Mouse (Mus musculus) olfactory bulb, adult 2 months (tissue): ENCODE measurements at regions not wholly inside any gene's neighbourhood (a gene's known extent, or its start where the extent isn't known, plus 50 kb on each side); places are given as distances from the start of the nearest gene placed in this dataset.

ENCODE experiments used
- H3K27ac ChIP-seq: fragments of 200-500 bp; 2 replicates; pipeline ENCODE4 v1.5.1; 2012; ENCODE audit warnings: low read depth, low read length; ENCODE audit not compliant: insufficient read depth
- H3K4me1 ChIP-seq: fragments of 200-500 bp; 2 replicates; pipeline ENCODE4 v1.6.1; 2012; ENCODE audit warnings: low read length; ENCODE audit not compliant: control insufficient read depth, insufficient read depth
- H3K4me3 ChIP-seq: fragments of 200-500 bp; 2 replicates; pipeline ENCODE4 v1.5.1; 2012; ENCODE audit warnings: mild to moderate bottlenecking, low read depth, low read length, moderate library complexity; ENCODE audit not compliant: insufficient read depth
- CTCF ChIP-seq: fragments of 200-500 bp; IDR thresholded peaks from 2 replicates; pipeline ENCODE4 v1.5.1; 2012; ENCODE audit warnings: low read depth, mild to moderate bottlenecking, low read length, moderate library complexity; ENCODE audit not compliant: insufficient read depth
- POLR2A ChIP-seq: fragments of 200-500 bp; IDR thresholded peaks from 2 replicates; pipeline ENCODE4 v1.6.1; 2012; ENCODE audit warnings: mild to moderate bottlenecking, low read depth, low read length, moderate library complexity; ENCODE audit not compliant: insufficient read depth
- WGBS: fragments of 180-500 bp; shearing (Covaris S2); methylation state at CpG from one replicate; pipeline ENCODE4 v1.1.7; 2018; 5-methylcytosine and 5-hydroxymethylcytosine counted together

DNA sequence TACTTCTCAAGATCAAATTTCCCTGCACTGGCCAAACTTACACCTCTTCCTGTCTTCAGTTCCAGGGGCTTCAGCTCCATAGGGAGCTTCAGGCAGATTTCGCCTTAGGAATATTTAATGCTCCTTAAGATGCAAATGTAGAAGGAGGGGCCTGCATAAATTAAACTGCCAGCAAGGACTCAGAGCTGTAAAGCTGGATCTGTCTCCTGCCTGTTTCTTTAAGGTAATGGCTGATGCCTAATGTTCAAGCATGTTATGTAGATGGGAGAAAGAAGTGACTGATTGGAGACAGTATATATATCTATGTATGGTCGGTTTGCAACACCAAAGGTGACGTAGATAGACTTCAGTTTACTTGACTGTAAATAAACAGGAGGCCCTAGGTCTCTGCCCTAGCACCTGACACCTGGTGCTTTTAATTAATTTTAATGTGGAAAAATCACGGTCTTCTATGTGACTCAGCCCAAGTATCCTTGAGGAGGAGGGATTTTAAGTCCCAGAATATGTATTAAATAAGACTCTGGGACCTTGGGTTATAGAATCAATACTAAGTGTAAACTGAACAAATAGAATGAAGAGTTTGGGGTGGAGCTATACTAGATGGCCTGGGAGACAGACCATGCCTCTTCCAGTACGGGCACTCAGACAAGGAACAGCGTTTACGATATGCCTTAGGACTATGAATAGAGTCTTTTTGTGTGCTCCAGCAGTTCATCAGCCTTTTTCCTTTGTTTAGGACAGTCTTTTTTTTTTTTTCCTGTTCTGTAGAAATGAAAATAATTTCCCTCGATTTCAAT is 651.7 kb upstream of the Lmcd1 start:
- no peak overlapping the region for H3K4me3 ChIP-seq
- no peak for TF ChIP-seq POLR2A
- TF ChIP-seq CTCF: no peak
- H3K27ac ChIP-seq: no peak overlapping the region
- 57% methylated on average over 8 of the region's 8 CpGs for WGBS
- H3K4me1 ChIP-seq: no peaks in the 10 kb centered on the region

- Histone ChIP-seq H3K4me3 (no peak overlapping the region), H3K4me1 (no peaks in the 10 kb centered on the region), H3K27ac (no peak overlapping the region)
- 49% methylated on average over 7 of the region's 7 CpGs for WGBS
- TF ChIP-seq POLR2A (no peak), CTCF (no peak)
These were observed 650.9 kb upstream of the Lmcd1 start for GRCm38 (mm10) chr6:111622481-111623139.

DNA sequence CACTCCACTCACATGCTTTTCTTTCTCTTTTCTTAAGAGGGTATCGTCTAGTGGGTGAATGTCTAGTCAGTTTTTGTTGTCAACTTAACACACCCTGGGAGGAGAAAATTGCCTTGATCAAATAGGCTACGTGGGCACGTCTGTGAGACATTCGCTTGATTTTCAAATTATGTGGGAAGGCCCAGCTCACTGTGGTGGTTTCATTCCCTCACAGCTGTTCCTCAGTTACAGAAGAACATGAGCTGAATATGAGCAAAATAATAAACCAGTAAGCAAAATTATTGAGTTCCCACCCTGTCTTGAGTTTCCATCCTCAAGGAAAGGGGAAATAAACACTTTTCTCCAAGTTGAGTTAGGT is 650.4 kb upstream of the Lmcd1 start:
- no peak overlapping the region for H3K27ac ChIP-seq
- 57% methylated on average over 4 of the region's 4 CpGs for WGBS

DNA sequence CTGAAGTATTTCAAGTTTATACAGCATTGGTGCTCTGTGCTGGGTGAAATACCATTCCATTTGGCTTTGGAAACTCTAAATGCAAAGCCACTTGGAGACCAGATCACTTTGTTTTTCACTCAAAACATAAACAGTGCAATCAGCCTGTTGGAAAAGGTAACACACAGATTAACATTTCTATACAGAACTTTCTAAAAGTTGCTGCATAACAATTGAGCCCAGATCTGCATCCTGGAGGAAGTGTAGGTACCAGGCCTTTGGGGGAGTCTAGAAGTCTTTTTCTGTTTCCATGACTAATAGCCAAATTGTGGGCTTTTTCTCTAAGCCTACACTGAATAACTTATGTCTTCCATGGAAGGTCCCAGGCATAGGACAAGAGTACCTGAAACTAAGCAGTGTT is 648.1 kb upstream of the Lmcd1 start:
- TF ChIP-seq CTCF (no peak), POLR2A (no peak)

More for the DNA sequence above, 650.4 kb upstream of the Lmcd1 start:
- TF ChIP-seq CTCF (no peak), POLR2A (no peak)
- Histone ChIP-seq H3K4me1 (no peaks in the 10 kb centered on the region), H3K4me3 (no peak overlapping the region)

DNA sequence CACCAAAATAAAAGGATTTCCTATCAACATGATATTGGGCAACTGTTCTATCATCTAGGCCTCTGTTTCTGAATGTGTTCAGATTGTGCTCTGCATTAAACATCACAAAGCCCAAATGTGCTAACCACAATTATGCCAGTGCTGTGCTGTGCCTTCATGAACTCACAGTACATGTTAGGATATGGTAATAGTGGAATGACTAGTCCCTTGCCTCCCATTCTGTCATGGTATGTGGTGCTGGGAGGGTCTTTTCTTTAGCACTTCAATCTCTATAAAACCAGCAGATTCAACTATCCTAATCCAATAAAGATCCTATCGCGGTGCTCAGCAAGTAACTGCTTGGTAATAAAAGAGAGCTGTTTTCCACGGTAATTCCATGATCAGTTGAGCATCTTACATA is 620.8 kb upstream of the Lmcd1 start:
- TF ChIP-seq POLR2A (no peak), CTCF (no peak)

More for the DNA sequence above, 648.1 kb upstream of the Lmcd1 start:
- Histone ChIP-seq H3K27ac (no peak overlapping the region), H3K4me1 (no peaks in the 10 kb centered on the region), H3K4me3 (no peak overlapping the region)

DNA sequence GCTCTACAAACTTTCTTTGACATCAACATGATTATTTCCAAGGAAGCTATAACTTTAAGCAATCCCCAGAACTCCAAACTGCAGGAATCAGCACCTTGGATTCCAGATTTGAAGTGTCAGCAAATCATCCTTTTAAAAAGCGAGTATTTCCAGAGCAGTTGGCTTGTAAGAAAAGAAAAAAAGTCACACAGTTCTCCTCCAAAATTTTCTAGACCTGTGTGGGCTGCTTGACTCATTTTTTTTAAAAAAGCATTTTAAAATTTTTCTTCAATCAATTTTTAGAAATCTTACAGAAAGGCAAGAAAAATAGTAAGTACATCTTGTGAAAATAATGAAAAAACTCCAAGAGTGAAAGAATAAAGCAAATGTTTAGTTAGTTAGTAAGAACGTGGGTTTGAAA is 613.6 kb upstream of the Lmcd1 start:
- no peaks in the 10 kb centered on the region for H3K4me1 ChIP-seq
- H3K27ac ChIP-seq: no peak overlapping the region
- no peak overlapping the region for H3K4me3 ChIP-seq
- WGBS: 67% methylated on average over 2 of the region's 2 CpGs
- TF ChIP-seq CTCF (no peak), POLR2A (no peak)

More for the DNA sequence above, 620.8 kb upstream of the Lmcd1 start:
- H3K27ac ChIP-seq: no peak overlapping the region
- 93% methylated on average over 3 of the region's 3 CpGs for WGBS
- no peaks in the 10 kb centered on the region for H3K4me1 ChIP-seq
- H3K4me3 ChIP-seq: no peak overlapping the region

DNA sequence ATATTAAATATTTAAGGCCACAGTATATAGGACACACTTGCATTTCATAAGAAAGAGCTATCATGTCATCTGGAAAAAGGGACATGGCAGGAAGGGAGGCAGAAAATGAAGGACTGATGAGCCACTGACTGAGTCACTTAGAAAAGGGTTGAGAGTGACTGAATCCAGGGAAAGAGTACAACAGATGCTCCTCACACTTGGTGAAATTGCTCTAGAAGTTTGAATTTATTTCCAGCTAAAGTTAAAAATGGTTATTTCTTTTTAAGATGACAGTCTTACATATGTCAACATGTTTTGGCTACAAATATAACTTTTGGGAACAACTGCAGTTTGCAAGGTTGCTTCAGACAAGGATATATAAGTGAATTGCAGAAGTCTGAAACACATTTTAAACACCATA is 609.0 kb upstream of the Lmcd1 start:
- Histone ChIP-seq H3K27ac (no peak overlapping the region), H3K4me3 (no peak overlapping the region), H3K4me1 (no peaks in the 10 kb centered on the region)
- TF ChIP-seq CTCF (no peak), POLR2A (no peak)

DNA sequence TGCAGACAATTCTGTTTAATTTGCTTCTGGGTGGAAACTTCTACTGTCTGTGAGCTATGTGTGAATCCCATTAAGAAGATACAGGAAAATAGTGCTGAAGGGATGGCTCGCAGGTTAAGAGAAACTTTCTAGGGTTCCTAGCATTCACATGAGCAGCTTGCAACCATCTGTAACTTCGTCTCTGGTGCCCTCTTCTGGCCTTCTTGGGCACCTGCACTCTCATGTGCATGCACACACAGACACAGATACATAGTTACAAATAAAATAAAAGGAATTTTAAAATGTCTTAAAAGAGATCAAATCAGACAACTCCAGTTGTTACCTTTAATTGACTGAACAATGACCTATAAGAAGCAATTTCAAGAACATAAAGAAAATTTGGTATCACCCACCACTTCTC is 588.6 kb upstream of the Lmcd1 start:
- H3K4me1 ChIP-seq: no peaks in the 10 kb centered on the region
- 82% methylated on average over 2 of the region's 2 CpGs for WGBS

GRCm38 (mm10) chr6:111702864-111703263 is 570.7 kb upstream of the Lmcd1 start:
- 75% methylated on average over 1 of the region's 1 CpGs for WGBS
- TF ChIP-seq CTCF (no peak), POLR2A (no peak)
- H3K4me3 ChIP-seq: no peak overlapping the region
- H3K4me1 ChIP-seq: no peaks in the 10 kb centered on the region
- no peak overlapping the region for H3K27ac ChIP-seq

More for the DNA sequence above, 588.6 kb upstream of the Lmcd1 start:
- no peak overlapping the region for H3K27ac ChIP-seq
- no peak overlapping the region for H3K4me3 ChIP-seq
- TF ChIP-seq POLR2A (no peak), CTCF (no peak)

- TF ChIP-seq POLR2A: no peak
- TF ChIP-seq CTCF: no peak
- Histone ChIP-seq H3K4me3 (no peak overlapping the region), H3K4me1 (no peaks in the 10 kb centered on the region), H3K27ac (no peak overlapping the region)
- 89% methylated on average over 1 of the region's 1 CpGs for WGBS
These were observed 565.3 kb upstream of the Lmcd1 start for GRCm38 (mm10) chr6:111708277-111708676.
